Mouse (Mus musculus) layer of hippocampus, postnatal 25 days (tissue): ENCODE measurements around the gene Fndc11. TPM values are rescaled to one million over a fixed set of nuclear protein-coding genes. Genes with fewer than 3 reads are reported as not detected.

Source experiments
- DNase-seq, 2 experiments: peaks; one replicate each; pipeline ENCODE4 v3.0.0; 2022; ENCODE audit warnings: mixed read lengths in 2 of 2, low spot score in 1 of 2; ENCODE audit errors: extremely low spot score in 1 of 2
- total RNA-seq, 2 experiments: library from RNA; stranded (reverse); gene quantifications; 2 replicates each; pipeline ENCODE4 v1.2.3; 2021

The Fndc11 gene
- total RNA-seq, 2 experiments from 2014 or later = not detected

- DNase-seq = no peak
Measured at GRCm38 (mm10) chr2:181216037-181216436, 3.8 kb upstream of the Fndc11 start.

- DNase-seq = no peak
Measured at GRCm38 (mm10) chr2:181218881-181219485, 830 bp upstream of the Fndc11 start.

- DNase-seq = no peak
Measured at GRCm38 (mm10) chr2:181220361-181220760, 548 bp downstream of the Fndc11 start.

- DNase-seq = no peak
Measured at GRCm38 (mm10) chr2:181224994-181225393, 5.2 kb downstream of the Fndc11 start.

- no peak for DNase-seq
Measured at GRCm38 (mm10) chr2:181227122-181227521, 7.3 kb downstream of the Fndc11 start.

GRCm38 (mm10) chr2:181228335-181228734 lies 8.5 kb downstream of the Fndc11 start:
- no peak for DNase-seq

GRCm38 (mm10) chr2:181231171-181231570 lies 11.4 kb downstream of the Fndc11 start:
- DNase-seq = no peak

- DNase-seq = no peak
Measured at GRCm38 (mm10) chr2:181233443-181233842, 13.6 kb downstream of the Fndc11 start.

- DNase-seq = no peak
Measured at GRCm38 (mm10) chr2:181234680-181235079, 14.9 kb downstream of the Fndc11 start.

GRCm38 (mm10) chr2:181235681-181236566 lies 16.1 kb downstream of the Fndc11 start:
- no peak for DNase-seq

GRCm38 (mm10) chr2:181237251-181238014 lies 17.6 kb downstream of the Fndc11 start:
- DNase-seq = no peak

- DNase-seq = no peak
Measured at GRCm38 (mm10) chr2:181238091-181238610, 18.3 kb downstream of the Fndc11 start.

- DNase-seq = no peak
Measured at GRCm38 (mm10) chr2:181238861-181239260, 19.0 kb downstream of the Fndc11 start.

- DNase-seq = no peak
Measured at GRCm38 (mm10) chr2:181239261-181239660, 19.4 kb downstream of the Fndc11 start.

GRCm38 (mm10) chr2:181240806-181241440 lies 21.1 kb downstream of the Fndc11 start:
- DNase-seq = no peak

- DNase-seq = no peak
Measured at GRCm38 (mm10) chr2:181241602-181242313, 21.9 kb downstream of the Fndc11 start, which contains the start of gene Helz2. Gene Helz2 (minus strand): TSS chr2:181242027.

- DNase-seq = no peak
Measured at GRCm38 (mm10) chr2:181242314-181242665, 22.5 kb downstream of the Fndc11 start.

GRCm38 (mm10) chr2:181243706-181244394 lies 24.0 kb downstream of the Fndc11 start:
- no peak for DNase-seq

- no peak for DNase-seq
Measured at GRCm38 (mm10) chr2:181245031-181245430, 25.2 kb downstream of the Fndc11 start.
